In the genomic region with DNA sequence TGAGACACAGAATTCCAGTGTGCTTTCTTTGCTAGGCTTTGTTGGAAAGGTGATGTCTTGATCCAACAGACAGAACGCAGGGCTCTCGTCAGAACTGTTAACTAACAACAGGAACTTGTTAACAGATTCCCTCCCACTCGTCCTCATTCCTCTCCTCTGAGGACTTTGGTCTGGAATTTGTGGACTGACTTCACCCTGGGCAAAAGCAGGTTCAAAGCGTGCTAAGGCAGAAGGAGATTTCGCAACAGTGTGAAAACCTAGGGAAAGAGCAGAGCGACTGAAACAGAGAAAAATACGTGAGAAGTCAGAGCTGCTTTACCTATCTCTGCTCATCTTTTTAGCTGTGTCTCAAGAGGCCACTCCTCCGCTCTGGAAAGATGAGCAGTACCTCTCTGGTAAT, we compare ENCODE assay signal across 17 mouse cellular contexts.
DNase-seq lines count a peak whose midpoint lies in the region; ATAC-seq and TF ChIP-seq lines count a peak whose summit lies in the region.
"Had no signal": no experiment of that assay in that cellular context is flagged by ENCODE, and none has a peak within 500 bp of the region (broad histone marks: within the 10 kb centered on the region; RNA-seq: fewer than 3 reads in every experiment).

No protein-coding gene starts in this region.

- H3K36me3 ChIP-seq in lung, embryonic 14.5 days (ENCODE audit: insufficient read depth): no peaks in the 10 kb centered on the region
- no peaks in the 10 kb centered on the region for H3K36me3 ChIP-seq in intestine, embryonic 16.5 days (ENCODE audit: control insufficient read depth, insufficient read depth, low read length)
- no peaks in the 10 kb centered on the region for H3K36me3 ChIP-seq in liver, postnatal 0 days (replicated peaks; ENCODE audit: insufficient read depth, low read length)
- no peaks in the 10 kb centered on the region for H3K36me3 ChIP-seq in forebrain, embryonic 14.5 days (ENCODE audit: control insufficient read depth, insufficient read depth, low read length)
- H3K36me3 ChIP-seq: embryonic facial prominence, embryonic 13.5 days; forebrain, embryonic 15.5 days; limb, embryonic 15.5 days had no signal

- TF ChIP-seq CTCF in lung, embryonic 14.5 days (IDR thresholded peaks at IDR 0.05; ENCODE audit: low read depth): no peak
- TF ChIP-seq CTCF in liver, postnatal 0 days (IDR thresholded peaks at IDR 0.05; ENCODE audit: low read depth): no peak

- H3K4me1 ChIP-seq in lung, embryonic 14.5 days (ENCODE audit: insufficient read depth): no peaks in the 10 kb centered on the region
- H3K4me1 ChIP-seq in intestine, embryonic 16.5 days (ENCODE audit: control insufficient read depth, insufficient read depth, low read length): no peaks in the 10 kb centered on the region
- H3K4me1 ChIP-seq in liver, postnatal 0 days (ENCODE audit: insufficient read depth): no peaks in the 10 kb centered on the region
- H3K4me1 ChIP-seq in forebrain, embryonic 14.5 days (ENCODE audit: control insufficient read depth, insufficient read depth, low read length): no peaks in the 10 kb centered on the region
- H3K4me1 ChIP-seq: embryonic facial prominence, embryonic 13.5 days; forebrain, embryonic 15.5 days; limb, embryonic 15.5 days; megakaryocyte, embryonic 14.5 days had no signal

- WGBS in lung, embryonic 14.5 days: 41% methylated on average over 8 of the region's 8 CpGs
- 40% methylated on average over 8 of the region's 8 CpGs for WGBS in intestine, embryonic 16.5 days
- WGBS in liver, postnatal 0 days (ENCODE audit: insufficient replicate concordance): 29% methylated on average over 8 of the region's 8 CpGs
- WGBS in forebrain, embryonic 14.5 days: 76% methylated on average over 8 of the region's 8 CpGs

- no peak for ATAC-seq in lung, embryonic 14.5 days (ENCODE audit: insufficient read depth)
- ATAC-seq in intestine, embryonic 16.5 days: peak; percentile 81
- peak; percentile 76 for ATAC-seq in liver, postnatal 0 days
- no peak for ATAC-seq in forebrain, embryonic 14.5 days
- ATAC-seq: forebrain, embryonic 15.5 days had no signal

- peak; percentile 19 for DNase-seq in heart, adult 8-10 months (ENCODE audit: low spot score)
- no peak for DNase-seq in heart, adult 11 months
- DNase-seq in lung, embryonic 14.5 days: peak; percentile 0
- no peak for DNase-seq in lung, adult 18-20 months
- DNase-seq in liver, postnatal 0 days: no peak
- DNase-seq in forebrain, embryonic 14.5 days (ENCODE audit: low spot score): no peak
- no peak for DNase-seq in spleen, adult 12 weeks (ENCODE audit: low spot score)
- DNase-seq: adrenal gland, postnatal 25 days; cerebellum, postnatal 36 days; gastrocnemius, postnatal 10 days; right cerebral cortex, postnatal 4 days had no signal

- no peak overlapping the region for H3K9ac ChIP-seq in lung, embryonic 14.5 days
- no peak overlapping the region for H3K9ac ChIP-seq in intestine, embryonic 16.5 days (ENCODE audit: low read depth, low read length)
- no peak overlapping the region for H3K9ac ChIP-seq in liver, postnatal 0 days (replicated peaks)
- H3K9ac ChIP-seq in forebrain, embryonic 14.5 days (ENCODE audit: low read length): no peak overlapping the region
- H3K9ac ChIP-seq: embryonic facial prominence, embryonic 13.5 days; forebrain, embryonic 15.5 days; limb, embryonic 15.5 days had no signal

- no peak overlapping the region for H3K4me3 ChIP-seq in lung, embryonic 14.5 days (ENCODE audit: low read depth, low read length)
- no peak overlapping the region for H3K4me3 ChIP-seq in intestine, embryonic 16.5 days (ENCODE audit: low read length)
- H3K4me3 ChIP-seq in liver, postnatal 0 days (ENCODE audit: low read depth, low read length): no peak overlapping the region
- H3K4me3 ChIP-seq in forebrain, embryonic 14.5 days (ENCODE audit: low read depth, low read length): no peak overlapping the region
- H3K4me3 ChIP-seq: embryonic facial prominence, embryonic 13.5 days; forebrain, embryonic 15.5 days; left cerebral cortex, adult 2 months; limb, embryonic 15.5 days; megakaryocyte, embryonic 14.5 days had no signal

- no peak overlapping the region for H3K4me2 ChIP-seq in lung, embryonic 14.5 days
- H3K4me2 ChIP-seq in intestine, embryonic 16.5 days (ENCODE audit: low read depth, low read length): no peak overlapping the region
- H3K4me2 ChIP-seq in liver, postnatal 0 days (ENCODE audit: low read depth, low read length): no peak overlapping the region
- H3K4me2 ChIP-seq in forebrain, embryonic 14.5 days (ENCODE audit: low read length): no peak overlapping the region
- H3K4me2 ChIP-seq: embryonic facial prominence, embryonic 13.5 days; forebrain, embryonic 15.5 days; limb, embryonic 15.5 days had no signal

- no peaks in the 10 kb centered on the region for H3K9me3 ChIP-seq in lung, embryonic 14.5 days (ENCODE audit: low read depth, low read length)
- no peaks in the 10 kb centered on the region for H3K9me3 ChIP-seq in intestine, embryonic 16.5 days (ENCODE audit: control insufficient read depth, low read length)
- no peaks in the 10 kb centered on the region for H3K9me3 ChIP-seq in liver, postnatal 0 days (ENCODE audit: low read length)
- no peaks in the 10 kb centered on the region for H3K9me3 ChIP-seq in forebrain, embryonic 14.5 days (replicated peaks; ENCODE audit: control insufficient read depth, low read length)
- H3K9me3 ChIP-seq: embryonic facial prominence, embryonic 13.5 days; forebrain, embryonic 15.5 days; limb, embryonic 15.5 days; megakaryocyte, embryonic 14.5 days had no signal

- H3K27ac ChIP-seq in lung, embryonic 14.5 days (ENCODE audit: low read depth): no peak overlapping the region
- H3K27ac ChIP-seq in intestine, embryonic 16.5 days (ENCODE audit: low read length): no peak overlapping the region
- H3K27ac ChIP-seq in liver, postnatal 0 days (ENCODE audit: low read depth): no peak overlapping the region
- H3K27ac ChIP-seq in forebrain, embryonic 14.5 days (ENCODE audit: low read depth, low read length): no peak overlapping the region
- H3K27ac ChIP-seq: embryonic facial prominence, embryonic 13.5 days; forebrain, embryonic 15.5 days; left cerebral cortex, adult 2 months; limb, embryonic 15.5 days had no signal

- H3K27me3 ChIP-seq in lung, embryonic 14.5 days (ENCODE audit: insufficient read depth, low read length): no peaks in the 10 kb centered on the region
- no peaks in the 10 kb centered on the region for H3K27me3 ChIP-seq in intestine, embryonic 16.5 days (replicated peaks; ENCODE audit: control insufficient read depth, insufficient read depth, low read length)
- H3K27me3 ChIP-seq in liver, postnatal 0 days (ENCODE audit: insufficient read depth, low read length): no peaks in the 10 kb centered on the region
- H3K27me3 ChIP-seq in forebrain, embryonic 14.5 days (replicated peaks; ENCODE audit: control insufficient read depth, insufficient read depth, low read length): no peaks in the 10 kb centered on the region
- H3K27me3 ChIP-seq: embryonic facial prominence, embryonic 13.5 days; forebrain, embryonic 15.5 days; limb, embryonic 15.5 days; megakaryocyte, embryonic 14.5 days had no signal

- no peak; the same call in 1 of the 2 replicates for TF ChIP-seq EP300 in liver, postnatal 0 days (IDR thresholded peaks at IDR 0.05; ENCODE audit: low read depth)

Comparison
In these comparisons a context has a peak if more than half of its experiments do, and no peak if none do; other contexts are left out.
1. DNase-seq: peak in heart, adult 8-10 months (single experiment) and lung, embryonic 14.5 days (single experiment); none in heart, adult 11 months (single experiment), lung, adult 18-20 months (0 of 2), liver, postnatal 0 days (single experiment), forebrain, embryonic 14.5 days (single experiment) and spleen, adult 12 weeks (single experiment).
2. ATAC-seq: peak in intestine, embryonic 16.5 days (single experiment) and liver, postnatal 0 days (single experiment); none in lung, embryonic 14.5 days (single experiment) and forebrain, embryonic 14.5 days (single experiment).